Mouse (Mus musculus) erythroblast, embryonic 14.5 days (primary cell): ENCODE results near the gene Pa2g4.

Experiments used
- GATA1 ChIP-seq: IDR thresholded peaks from 2 replicates; pipeline ENCODE4 v1.6.1; 2012; ENCODE audit warnings: low read length, inconsistent platforms, mixed read lengths
- TAL1 ChIP-seq: IDR thresholded peaks from 3 replicates; pipeline ENCODE4 v1.6.1; 2012; ENCODE audit warnings: low read length, inconsistent platforms, mixed read lengths

DNA sequence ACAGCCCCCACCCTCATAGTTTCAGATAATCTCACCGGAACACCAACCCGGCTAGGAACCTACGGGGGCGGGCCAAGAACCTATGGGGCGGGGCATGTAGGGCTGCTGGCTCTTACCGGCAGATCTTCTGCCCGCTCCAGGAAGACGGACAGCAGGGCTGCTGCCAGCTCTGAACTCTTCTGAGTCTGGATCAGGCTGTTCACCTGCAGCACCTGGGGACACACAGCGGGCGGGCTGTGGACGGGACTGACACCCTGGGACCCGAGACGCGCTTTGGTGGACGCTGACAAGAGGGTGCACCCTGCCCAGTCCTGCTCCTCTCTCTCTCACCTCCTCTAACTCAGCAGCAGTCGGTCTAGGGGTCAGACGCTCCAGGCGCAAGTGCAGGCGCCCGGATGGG lies 49.8 kb downstream of the Pa2g4 start:
- no peak for TF ChIP-seq TAL1
- TF ChIP-seq GATA1 = no peak
